Mouse (Mus musculus) monocyte, adult 5-6 weeks (primary cell): ENCODE results near the gene Atn1. TPM values are rescaled to one million over a fixed set of nuclear protein-coding genes. Genes with fewer than 3 reads are reported as not detected.
"Not testable (repeated sequence)": the region's sequence is repeated elsewhere in the genome, so short reads cannot be mapped to it uniquely, and the experiment has no call there.

Experiments
- ATAC-seq: fragments of 153-309, 156-312 bp; replicated peaks from 2 replicates; pipeline ENCODE4 v1.8.0; 2017; ENCODE audit warnings: mild to moderate bottlenecking; ENCODE audit not compliant: low TSS enrichment, insufficient number of reproducible peaks, severe bottlenecking, poor library complexity, low FRiP score
- total RNA-seq: library from RNA; stranded (forward); fragments of 200-1000, 200-491, 200-594 nt; gene quantifications from 3 replicates; pipeline ENCODE4 v1.2.3, GENCODE M21; 2017

The Atn1 gene
- 1.5 to 6.2 TPM in 2 of 3 replicates, not detected in the other for total RNA-seq

DNA sequence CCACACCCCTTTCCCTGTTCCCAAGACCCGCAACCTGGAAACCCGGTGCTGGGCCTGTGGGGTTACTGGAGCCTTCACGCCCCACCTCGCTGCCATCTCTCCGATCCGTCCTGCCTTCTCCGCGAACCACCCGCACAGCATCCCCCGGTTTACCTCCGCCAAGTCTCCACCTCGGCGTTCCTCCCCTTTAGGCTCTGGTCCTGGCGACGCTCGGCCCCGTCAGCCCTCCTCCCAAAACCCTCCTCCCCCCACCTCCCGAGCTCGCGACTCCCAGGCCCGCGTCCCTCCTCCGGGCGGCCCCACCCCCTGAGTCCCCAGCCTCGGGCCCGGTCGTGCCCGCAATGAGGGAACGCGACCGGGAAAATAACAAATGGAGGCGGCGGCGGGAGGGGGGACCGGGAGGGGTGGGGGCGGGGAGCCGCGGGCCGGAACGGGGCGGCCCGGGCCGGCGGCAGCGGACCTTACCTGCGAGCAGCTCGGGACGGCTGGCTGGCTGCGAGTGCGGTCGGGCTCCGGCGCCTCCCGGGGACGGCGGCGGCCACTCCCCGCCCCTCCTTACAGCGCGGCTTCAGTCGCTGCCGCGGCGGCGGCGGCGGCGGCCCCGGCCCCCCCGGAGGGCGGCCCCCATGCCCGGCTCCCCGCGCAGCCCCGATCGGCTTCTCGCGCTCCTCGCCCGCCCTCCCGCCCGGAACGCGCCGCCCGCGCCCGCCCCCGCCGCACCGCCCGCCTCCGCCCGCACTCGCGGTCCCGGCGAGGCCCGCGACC is at the start of gene Atn1, which contains the start of gene Gm45234:
Atn1 (minus strand) TSS at position 694 of the 765 bp plus-strand sequence.
Gm45234 (minus strand) TSS at position 191 of the 765 bp plus-strand sequence.
- ATAC-seq: 0 out of 2 replicates have a peak, but pooled peaks have one; percentile 14

DNA sequence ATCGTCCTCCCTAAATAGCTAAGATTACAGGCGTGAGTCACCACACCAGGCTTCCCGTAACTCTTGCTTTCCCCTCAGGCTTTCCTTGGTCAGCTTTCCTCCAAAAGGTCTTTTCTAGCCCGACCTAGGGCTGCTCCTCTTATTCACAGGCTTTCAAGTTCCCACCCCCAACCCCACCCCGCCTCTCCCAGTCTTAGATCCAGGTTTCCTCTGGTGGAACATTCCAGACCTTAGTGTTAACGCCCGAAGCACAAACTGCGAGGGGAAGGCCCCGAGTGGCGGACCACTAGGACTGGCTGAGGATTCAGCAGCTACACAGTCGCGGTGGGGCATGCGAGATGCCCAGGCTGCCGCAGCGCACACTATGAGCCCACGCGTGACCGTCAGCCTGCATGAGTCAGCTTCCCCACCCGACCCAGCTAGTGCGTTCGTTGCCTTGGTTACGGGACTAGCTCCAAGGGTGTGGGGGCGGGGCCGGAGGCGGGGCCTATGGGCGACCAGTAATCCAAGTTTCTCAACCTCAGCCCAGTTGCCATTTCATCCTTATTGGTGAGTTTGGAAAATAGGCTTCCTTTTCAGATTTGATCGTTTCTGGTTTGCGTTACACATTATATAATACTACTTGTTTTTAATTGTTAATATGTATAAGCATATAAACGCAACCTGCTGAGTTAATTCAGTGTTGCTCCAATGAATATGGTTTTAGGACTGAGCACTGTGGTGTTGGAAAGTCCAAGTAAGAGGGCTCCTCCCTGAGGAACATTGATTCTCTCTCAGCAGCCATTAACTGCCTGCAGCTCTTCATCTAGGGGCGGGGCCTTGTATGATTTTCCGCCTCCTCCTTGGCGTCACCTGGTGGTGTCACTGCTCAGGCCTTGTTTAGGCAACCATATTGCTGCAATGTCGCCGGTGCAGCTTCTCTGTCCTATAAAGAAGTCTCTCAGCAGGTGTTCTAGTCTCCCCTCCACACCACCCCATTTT is 49.3 kb upstream of the Atn1 start:
- ATAC-seq: peak; percentile 83

DNA sequence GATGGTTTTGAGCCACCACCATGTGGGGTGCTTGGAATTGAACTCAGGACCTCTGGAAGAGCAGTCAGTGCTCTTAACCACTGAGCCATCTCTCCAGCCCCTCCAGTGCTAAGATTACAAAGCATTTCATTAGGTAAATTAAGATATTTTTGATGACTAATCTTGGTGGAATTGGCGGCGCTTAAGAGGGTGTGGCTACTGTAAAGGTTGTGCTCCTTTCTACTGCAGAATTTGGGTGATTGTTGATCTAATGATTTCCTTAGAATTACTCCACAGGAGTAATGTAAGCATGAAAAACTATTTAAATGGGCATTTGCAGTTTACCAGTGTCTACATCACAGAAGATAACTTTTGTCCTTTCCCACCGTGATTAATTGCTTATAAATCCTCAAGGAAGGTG is 48.0 kb upstream of the Atn1 start:
- ATAC-seq: no peak

DNA sequence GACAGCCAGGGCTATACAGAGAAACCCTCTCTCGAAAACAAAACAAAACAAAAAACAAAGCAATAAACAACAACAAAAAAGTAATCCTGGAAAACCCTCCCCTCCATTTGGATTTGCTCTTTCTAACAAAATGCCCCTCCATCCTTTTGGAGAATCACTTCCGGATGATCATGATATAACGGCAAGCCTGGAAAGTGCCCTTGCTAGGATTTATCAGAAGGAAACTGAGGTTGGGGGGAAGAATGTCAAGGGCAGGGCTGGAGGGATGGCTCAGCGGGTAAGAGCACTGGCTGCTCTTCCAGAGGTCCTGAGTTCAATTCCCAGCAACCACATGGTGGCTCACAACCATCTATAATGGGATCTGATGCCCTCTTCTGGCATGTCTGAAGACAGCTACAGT is 47.4 kb upstream of the Atn1 start:
- not testable (repeated sequence) for ATAC-seq

DNA sequence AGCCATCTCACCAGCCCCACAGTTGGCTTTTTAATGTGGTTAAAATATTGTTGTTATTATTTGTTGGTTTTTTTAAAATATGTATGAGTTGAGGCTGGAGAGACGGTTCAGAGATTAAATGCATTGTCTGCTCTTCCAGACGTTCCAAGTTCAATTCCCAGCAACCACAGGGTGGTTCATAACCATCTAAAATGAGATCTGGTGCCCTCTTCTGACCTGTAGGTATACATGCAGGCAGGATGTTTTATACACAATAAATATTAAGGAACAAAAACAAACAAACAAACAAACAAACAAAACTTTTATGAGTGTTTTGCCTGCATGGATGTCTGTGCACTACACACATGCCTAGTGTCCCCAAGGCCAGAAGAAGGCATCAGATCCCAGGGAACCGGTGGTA is 46.7 kb upstream of the Atn1 start:
- no peak for ATAC-seq

DNA sequence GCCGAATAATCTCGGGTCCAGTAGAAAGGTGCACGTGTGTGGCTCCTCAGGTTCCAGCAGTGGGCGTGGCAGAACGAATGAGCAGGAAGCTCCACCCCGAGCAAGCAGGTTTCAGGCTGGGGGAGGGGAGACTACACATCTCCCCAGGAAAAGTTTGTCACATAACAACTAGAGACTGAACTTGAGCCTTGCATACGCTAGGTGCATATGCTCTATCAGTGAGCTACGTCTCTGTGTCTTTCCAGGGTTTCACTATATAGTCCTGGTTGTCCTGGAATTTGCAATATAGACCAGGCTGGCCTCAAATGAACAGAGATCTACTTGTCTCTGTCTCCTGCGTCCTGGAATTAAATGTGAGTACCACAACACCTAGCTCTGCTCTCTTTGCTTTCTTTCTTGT is 46.1 kb upstream of the Atn1 start:
- ATAC-seq: not testable (repeated sequence)

DNA sequence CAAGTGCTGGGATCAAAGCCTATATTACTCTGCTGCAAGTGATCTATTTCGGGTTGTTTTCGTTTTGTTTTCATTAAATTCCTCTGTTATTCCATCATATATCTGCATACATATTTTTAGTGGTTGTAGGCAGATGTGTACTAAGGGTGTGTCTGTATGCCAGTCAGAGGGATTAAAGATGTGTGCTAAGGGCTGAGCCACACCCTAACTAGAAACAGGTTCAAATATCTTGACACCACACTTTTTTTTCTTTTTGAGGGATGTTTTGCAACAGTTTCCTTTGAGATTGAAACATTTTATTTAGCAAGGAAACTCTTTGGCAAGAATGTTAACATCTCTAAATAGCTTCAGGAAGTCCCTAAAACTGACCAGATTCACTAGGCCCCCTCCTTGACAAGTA is 39.9 kb upstream of the Atn1 start:
- ATAC-seq: no peak

DNA sequence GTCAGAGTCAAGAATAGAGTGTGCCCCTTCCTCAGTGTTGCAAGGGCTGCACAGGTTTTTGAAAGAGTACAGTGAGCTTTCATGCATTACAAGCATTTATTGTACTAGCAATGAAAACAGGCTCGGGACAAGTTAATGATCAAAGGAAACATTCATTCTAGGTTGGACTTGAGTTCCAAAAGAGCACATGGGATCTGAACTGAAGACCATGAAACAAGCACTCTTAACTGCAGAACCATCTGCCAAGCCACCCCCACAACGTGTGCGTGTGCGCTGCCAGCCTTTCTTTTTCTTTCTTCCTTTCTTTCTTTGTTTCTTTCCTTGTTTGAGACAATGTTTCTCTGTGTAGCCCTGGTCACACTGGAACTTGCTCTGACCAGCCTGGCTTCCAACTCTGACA is 39.5 kb upstream of the Atn1 start:
- ATAC-seq: no peak

DNA sequence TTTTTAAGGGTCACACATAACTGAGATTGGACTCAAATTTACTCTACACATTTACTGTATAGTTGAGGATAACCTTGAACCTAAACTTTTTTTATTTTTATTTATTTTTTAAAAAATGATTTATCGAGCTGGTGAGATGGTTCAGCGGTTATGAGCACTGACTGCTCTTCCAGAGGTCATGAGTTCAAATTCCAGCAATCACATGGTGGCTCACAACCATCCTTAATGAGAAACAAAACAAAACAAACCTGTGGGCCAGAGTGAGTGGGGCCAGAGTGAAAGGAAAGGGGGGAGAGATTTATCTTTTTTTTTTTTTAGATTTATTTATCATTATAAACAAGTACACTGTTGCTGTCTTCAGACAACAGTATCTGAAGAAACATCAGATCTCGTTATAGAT is 35.6 kb upstream of the Atn1 start:
- ATAC-seq: no peak

DNA sequence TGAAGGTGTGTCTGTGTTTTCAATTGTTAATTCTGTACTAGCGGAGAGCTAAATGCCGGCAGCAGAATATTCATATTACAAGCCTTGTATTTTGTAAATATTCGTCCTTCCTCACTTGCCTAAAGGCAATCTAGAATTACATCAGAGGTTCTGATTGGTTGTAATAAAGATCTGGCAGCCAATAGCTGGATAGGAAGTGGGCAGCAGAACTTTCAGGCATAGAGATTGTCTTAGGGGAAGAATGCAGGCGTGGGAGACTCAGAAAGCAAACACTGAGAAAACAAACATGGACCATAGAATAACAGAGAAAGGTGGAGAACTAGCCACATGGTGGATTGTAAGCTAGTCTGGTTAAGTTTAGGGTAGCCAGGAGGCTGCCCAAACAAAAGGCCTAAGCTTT is 33.8 kb upstream of the Atn1 start:
- ATAC-seq: no peak

DNA sequence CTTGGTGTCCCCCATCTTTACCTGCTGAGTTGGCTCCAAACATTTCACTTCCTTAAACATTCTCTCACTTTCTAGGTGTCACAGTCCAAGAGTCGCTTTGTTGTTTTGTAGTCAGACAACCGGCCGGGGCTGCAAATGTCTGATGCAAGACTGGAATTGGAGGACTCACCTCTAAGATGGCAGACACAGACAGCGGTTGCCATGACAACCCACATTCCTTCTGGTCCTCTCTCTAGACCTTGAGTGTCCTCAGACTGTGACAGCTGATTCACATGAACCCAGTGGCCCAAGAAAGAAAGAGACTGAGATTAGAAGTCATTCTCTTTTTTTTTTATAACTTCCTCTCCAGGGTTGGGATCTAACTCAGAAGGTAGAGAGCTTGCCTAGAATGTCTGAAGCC is 33.2 kb upstream of the Atn1 start:
- no peak for ATAC-seq

DNA sequence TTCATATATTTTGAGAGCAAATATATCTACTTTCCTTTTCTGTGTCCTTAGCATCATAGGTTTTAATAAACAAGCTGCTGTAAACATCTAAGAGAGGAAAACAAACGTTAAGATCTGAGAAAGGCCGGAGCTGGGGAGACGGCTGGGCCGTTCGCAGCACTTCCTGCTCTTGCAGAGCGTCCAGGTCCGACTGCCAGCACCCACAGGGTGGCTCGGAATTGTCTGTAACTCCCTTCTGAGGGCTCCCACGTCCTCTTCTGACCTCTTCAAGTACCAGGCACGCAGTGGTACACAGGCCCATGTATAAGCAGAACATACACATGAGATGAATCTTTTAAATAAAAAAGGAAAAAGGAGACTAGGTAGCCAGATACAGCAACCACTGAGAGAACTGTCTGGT is 31.4 kb upstream of the Atn1 start:
- no peak for ATAC-seq

DNA sequence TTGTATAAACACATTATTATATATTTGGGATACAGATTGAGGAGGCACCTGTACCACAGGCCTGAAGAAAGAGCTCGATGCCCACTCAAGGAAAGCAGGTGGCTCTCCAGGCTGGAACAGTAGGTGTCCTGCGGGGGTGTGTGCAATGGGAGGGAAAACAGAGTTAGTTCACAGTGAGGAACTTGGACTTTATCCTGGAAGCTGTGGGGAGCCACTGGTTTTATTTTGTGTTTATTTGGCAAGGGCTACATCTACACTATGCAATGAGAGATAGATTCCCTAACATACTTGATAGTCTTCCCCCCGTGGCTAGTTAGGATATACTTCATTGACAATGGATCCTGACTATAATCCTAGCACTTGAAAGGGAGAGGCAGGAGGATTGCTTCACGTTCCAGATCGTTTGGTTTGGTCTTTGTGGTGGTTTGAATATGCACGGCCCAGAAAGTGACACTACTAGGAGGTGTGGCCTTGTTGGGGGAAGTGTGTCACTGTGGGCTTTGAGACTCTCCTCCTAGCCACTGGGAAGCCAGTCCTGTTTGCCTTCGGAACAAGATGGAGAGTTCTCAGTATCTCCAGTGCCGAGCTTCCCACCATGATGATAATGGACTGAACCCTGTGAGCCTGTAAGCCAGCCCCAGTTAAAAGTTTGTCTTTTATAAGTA is 30.6 kb upstream of the Atn1 start:
- ATAC-seq: no peak; the same call in 1 of the 2 replicates

DNA sequence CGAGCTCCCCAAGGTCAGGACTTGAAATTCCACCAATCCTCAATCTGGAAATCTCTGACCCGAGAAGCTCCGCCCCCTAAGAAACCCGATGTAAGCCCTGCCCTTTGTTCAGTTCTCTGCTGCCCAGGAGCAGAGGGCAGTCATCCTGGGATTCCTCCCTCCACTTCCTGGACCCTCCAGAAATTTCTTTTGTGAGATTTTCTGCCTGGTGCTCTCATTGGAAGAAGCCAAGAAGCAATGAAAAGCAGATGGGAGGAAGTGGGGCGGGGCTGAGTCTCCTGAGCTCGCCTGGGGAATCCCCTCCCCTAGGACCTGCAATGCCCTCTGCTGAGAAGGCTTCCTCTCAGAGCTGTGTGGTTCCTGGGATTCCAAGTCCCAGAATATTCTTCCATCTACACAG is 26.1 kb upstream of the Atn1 start:
- ATAC-seq: peak; percentile 69; the same call in 1 of the 2 replicates

DNA sequence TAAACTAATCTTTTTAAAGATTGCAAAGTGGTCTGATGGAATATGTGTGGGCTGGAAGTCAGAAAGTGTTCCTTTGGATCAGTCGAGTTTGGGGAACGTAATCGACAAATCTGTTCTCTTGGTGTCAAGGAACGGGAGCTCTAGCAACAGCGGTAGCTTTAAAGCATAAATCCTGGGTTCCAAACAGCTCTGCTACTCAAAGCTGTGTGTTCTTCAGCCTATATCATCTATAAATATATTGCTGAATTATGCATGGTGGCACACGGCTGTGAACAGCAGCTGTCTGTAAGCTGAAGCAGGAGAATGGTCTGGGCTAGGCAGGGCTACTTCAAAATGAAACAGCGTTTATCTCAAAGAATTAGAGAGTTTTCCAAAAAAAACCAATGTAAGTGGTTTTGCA is 24.6 kb upstream of the Atn1 start:
- ATAC-seq: no peak

DNA sequence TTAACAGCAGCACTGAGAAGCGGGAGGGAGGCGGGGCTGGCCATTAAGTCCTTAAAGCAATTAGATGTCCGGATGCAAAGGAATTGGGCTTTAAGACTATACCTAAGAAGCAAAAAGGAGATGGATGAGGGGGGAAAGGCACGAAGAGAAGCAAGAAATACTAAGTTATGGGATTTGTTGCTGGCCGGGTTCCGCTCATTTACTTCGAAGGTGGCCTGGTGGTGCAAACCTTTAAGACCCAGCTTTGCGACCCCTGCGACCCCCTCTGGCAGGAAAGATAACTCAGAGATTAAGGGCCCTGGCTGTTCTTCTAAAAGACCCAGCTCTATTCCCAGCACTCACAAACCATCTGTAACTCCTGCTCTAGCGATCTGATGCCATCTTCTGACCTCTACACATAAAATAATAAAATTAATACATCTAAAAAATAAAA is 23.7 kb upstream of the Atn1 start:
- ATAC-seq: no peak

DNA sequence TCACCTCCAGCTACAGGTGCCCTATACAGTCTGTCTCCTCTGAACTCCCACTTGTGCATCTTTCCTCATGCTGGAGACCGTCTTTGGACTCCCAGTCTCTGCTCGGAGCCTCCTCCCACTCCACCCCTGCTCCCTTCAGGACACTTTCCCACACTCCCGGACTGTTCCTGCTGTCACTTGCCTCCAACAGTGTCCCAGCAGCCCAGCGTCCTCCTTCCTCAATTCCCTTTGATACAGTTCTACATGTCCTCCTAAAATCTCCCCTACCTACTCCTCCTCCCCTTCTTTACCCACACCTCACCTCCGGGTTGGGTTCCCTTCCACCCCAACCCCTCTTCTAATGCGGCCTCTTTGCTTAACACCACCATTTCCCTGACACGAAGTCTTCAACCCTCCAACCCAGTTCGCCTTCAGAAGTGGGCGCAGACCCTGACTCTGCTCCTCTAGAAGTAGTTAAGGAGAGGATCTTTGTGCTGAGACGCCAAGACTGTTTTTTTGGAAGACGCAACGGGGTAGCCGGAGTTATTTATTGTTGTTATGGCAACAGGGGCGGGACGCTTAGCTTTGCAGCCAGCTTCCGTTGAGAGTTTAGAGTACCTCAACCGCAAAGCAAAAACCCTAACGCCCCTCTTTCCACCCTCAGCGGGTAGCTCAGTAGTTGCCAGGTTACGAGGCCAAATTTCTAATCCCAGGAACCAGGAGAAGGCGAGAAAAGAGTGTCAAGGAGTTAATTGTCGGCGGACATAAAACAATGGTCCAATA is 23.1 kb upstream of the Atn1 start, which contains the start of gene Lrrc23:
Lrrc23 (minus strand) TSS at position 506 of the 762 bp plus-strand sequence.
- 0 out of 2 replicates have a peak, but pooled peaks have one; percentile 5 for ATAC-seq

DNA sequence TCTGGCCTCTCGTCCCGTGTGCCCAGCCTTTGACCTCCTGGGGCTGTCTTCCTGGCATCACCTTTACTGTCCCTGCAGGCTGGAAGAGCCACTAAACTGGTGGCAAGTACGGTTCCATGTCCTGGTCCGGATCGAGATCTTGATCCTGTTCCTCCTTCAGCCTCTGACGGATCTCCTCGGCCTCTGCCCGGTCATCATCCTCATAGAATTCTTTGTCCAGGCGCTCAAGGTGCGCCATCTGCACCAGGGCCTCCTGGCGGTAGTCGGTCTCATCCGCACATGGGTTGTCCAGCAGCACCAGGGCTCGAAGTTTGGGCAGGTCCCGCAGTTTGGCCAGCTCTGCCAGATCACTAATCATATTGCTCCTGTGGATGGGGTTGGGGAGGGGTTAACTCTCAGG is 14.2 kb upstream of the Atn1 start:
- no peak for ATAC-seq
